Mouse (Mus musculus) intestine, embryonic 15.5 days (tissue): Measurements from ENCODE around the gene Cebpa. TPM values are rescaled to one million over a fixed set of nuclear protein-coding genes. Genes with fewer than 3 reads are reported as not detected.

Source experiments
- ATAC-seq: fragments of 200-750 bp; cut with Nextera tagmentation; 2 replicates; pipeline ENCODE4 v1.8.0; 2017; ENCODE audit warnings: moderate TSS enrichment, moderate library complexity
- H3K27ac ChIP-seq: fragments of 300-500 bp; sonication (generic); 2 replicates; pipeline ENCODE4 v1.5.1; 2015; ENCODE audit warnings: mild to moderate bottlenecking, inconsistent platforms
- H3K27me3 ChIP-seq: fragments of 300-500 bp; sonication (generic); replicated peaks from 2 replicates; pipeline ENCODE4 v1.6.1; 2015; ENCODE audit warnings: inconsistent platforms
- H3K36me3 ChIP-seq: fragments of 300-500 bp; sonication (generic); 2 replicates; pipeline ENCODE4 v1.6.1; 2015; ENCODE audit warnings: inconsistent platforms
- H3K4me1 ChIP-seq: fragments of 300-500 bp; sonication (generic); replicated peaks from 2 replicates; pipeline ENCODE4 v1.6.1; 2015; ENCODE audit warnings: inconsistent platforms
- H3K4me2 ChIP-seq: fragments of 300-500 bp; sonication (generic); replicated peaks from 2 replicates; pipeline ENCODE4 v1.6.1; 2015; ENCODE audit warnings: mild to moderate bottlenecking, inconsistent platforms
- H3K4me3 ChIP-seq: fragments of 300-500 bp; sonication (generic); replicated peaks from 2 replicates; pipeline ENCODE4 v1.5.1; 2015; ENCODE audit warnings: inconsistent platforms
- H3K9ac ChIP-seq: fragments of 300-500 bp; sonication (generic); 2 replicates; pipeline ENCODE4 v1.6.1; 2015; ENCODE audit warnings: inconsistent platforms
- H3K9me3 ChIP-seq: fragments of 300-500 bp; sonication (generic); 2 replicates; pipeline ENCODE4 v1.6.1; 2016; ENCODE audit warnings: inconsistent platforms
- WGBS: fragments of 180-500 bp; shearing (Covaris S2); methylation state at CpG from one replicate; pipeline ENCODE4 v1.1.7; 2015; 5-methylcytosine and 5-hydroxymethylcytosine counted together
- polyA plus RNA-seq: library from polyadenylated mRNA; unstranded; fragments of >200 nt; fragmentation: Nextera tagmentation; extraction: Ambion mirVana; gene quantifications from 2 replicates; pipeline ENCODE4 v1.2.1, GENCODE M21; 2015

The Cebpa gene
- polyA plus RNA-seq = 13.9 and 14.1 TPM in 2 replicates

DNA sequence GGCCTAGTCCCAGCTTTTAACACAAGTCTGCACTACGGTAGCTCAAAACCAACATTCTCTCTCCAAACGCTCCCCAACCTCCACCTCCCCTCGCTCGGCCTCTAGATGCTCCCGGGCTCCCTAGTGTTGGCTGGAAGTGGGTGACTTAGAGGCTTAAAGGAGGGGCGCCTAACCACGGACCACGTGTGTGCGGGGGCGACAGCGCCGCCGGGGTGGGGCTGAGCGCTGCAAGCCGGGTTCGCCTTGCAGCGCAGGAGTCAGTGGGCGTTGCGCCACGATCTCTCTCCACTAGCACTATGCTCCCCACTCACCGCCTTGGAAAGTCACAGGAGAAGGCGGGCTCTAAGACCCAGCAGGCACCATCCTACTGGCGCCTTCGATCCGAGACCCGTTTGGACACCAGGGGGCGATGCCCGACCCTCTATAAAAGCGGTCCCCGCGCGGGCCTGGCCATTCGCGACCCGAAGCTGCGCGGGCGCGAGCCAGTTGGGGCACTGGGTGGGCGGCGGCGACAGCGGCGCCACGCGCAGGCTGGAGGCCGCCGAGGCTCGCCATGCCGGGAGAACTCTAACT is at the start of gene Cebpa:
Cebpa (plus strand) TSS at position 453 of the 573 bp plus-strand sequence.
- peak within 1 kb of the TSS; percentile 66 for H3K4me3 ChIP-seq
- H3K27ac ChIP-seq = peak within 1 kb of the TSS; percentile 94
- peak within 1 kb of the TSS; percentile 95 for H3K4me2 ChIP-seq
- H3K9ac ChIP-seq = peak within 1 kb of the TSS; percentile 69
- H3K9me3 ChIP-seq = no peaks in the 10 kb centered on the region
- WGBS = under 1% methylated on average over 50 of the region's 50 CpGs
- ATAC-seq = peak; percentile 85
- H3K4me1 ChIP-seq = peaks cover 24% of the 10 kb centered on the region
- peaks cover 28% of the 10 kb centered on the region for H3K27me3 ChIP-seq
- no peaks in the 10 kb centered on the region for H3K36me3 ChIP-seq

DNA sequence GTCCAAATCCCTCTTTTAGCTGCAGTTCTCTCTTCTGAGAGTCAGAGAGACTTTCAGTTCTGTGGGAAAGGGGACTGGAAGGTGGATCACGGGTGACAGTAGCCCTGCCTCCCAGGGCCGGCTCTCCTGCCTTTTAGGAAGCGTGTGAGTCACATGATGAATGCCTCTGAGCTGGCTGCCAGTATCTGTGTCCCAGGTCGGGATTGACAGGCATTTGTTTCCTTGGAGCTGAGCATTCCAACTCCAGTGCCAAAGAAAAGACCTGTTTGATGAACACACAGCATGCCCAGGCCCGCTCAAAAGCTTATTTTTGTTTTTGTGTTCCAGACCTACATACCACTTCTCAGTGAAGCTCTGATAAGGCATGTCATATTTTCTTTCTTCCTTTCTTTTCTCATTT is 42.4 kb upstream of the Cebpa start:
- Histone ChIP-seq H3K4me2 (no peak overlapping the region), H3K36me3 (no peaks in the 10 kb centered on the region), H3K4me1 (0 out of 2 replicates have a peak, but pooled peaks cover 6% of the 10 kb centered on the region), H3K9ac (no peak overlapping the region), H3K9me3 (no peaks in the 10 kb centered on the region), H3K27ac (no peak overlapping the region), H3K27me3 (no peaks in the 10 kb centered on the region), H3K4me3 (no peak overlapping the region)
- ATAC-seq = no peak
- WGBS = 42% methylated on average over 5 of the region's 5 CpGs

DNA sequence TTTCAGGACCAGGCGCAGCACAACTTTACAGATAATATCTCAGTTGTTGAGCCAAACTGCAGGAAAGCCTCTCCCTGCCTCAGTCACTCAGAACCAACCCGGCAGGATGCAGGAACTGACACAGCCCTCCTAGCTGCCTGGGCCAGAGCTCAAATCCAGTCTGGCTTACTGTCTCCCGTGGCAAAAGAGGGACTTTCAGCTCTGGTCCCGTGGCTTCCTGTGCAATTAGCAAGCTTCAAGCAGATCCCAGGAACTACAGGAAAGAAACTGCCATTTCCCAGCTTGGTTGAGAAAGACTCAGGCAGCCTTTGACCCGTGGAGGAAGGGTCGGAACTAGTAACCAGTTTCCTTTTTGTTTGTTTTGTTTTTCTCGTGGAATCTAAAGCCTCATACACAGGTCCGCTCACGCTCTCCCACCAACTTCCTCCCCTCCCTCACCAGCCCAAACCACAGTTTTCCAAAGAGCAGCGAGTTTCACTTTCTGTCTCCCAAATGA is 38.2 kb upstream of the Cebpa start:
- H3K36me3 ChIP-seq = no peaks in the 10 kb centered on the region
- H3K9ac ChIP-seq = no peak overlapping the region
- ATAC-seq = peak; percentile 70
- 0 out of 2 replicates have a peak overlapping the region, but pooled peaks have one; percentile 5 for H3K4me3 ChIP-seq
- H3K27ac ChIP-seq = peak overlapping the region; percentile 66
- peaks cover 11% of the 10 kb centered on the region; the same call in 1 of the 2 replicates for H3K4me1 ChIP-seq
- no peaks in the 10 kb centered on the region for H3K9me3 ChIP-seq
- peak overlapping the region; percentile 45 for H3K4me2 ChIP-seq
- WGBS = 15% methylated on average over 10 of the region's 10 CpGs
- no peaks in the 10 kb centered on the region for H3K27me3 ChIP-seq

DNA sequence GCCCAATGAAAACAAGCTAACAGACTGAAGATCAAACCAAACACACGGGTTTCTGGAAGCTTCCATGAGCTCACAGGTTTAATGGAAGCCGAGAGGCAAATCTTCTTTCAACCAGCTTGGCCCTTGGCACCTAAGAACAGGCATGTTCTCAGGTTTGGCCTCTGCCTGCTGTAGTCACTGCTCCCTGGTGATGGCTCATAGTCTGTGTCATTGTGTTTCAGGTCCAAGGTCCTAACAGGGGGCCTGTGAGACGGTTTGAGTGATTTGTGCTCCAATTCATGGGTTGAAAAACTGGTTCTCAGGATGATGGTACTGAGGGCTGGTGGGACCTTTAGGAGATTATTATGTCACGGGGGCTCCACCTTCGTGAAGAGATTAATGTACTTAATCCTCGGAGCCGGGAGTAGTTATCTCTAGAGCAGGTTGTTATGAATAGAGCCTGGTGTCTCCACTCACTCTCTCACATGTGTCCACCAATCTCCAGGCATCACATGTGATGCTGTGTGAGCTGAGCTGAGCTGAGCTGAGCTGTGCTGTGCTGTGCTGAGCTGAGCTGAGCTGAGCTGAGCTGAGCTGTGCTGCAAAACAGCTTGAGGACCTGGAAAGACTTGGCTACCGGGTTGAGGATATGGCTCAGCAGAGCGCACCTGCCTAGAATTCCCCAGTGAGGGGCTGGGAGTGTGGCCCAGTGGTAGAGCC is 37.5 kb upstream of the Cebpa start:
- 0 out of 2 replicates have a peak overlapping the region, but pooled peaks have one; percentile 5 for H3K4me3 ChIP-seq
- WGBS = 62% methylated on average over 9 of the region's 9 CpGs
- no peak overlapping the region for H3K9ac ChIP-seq

DNA sequence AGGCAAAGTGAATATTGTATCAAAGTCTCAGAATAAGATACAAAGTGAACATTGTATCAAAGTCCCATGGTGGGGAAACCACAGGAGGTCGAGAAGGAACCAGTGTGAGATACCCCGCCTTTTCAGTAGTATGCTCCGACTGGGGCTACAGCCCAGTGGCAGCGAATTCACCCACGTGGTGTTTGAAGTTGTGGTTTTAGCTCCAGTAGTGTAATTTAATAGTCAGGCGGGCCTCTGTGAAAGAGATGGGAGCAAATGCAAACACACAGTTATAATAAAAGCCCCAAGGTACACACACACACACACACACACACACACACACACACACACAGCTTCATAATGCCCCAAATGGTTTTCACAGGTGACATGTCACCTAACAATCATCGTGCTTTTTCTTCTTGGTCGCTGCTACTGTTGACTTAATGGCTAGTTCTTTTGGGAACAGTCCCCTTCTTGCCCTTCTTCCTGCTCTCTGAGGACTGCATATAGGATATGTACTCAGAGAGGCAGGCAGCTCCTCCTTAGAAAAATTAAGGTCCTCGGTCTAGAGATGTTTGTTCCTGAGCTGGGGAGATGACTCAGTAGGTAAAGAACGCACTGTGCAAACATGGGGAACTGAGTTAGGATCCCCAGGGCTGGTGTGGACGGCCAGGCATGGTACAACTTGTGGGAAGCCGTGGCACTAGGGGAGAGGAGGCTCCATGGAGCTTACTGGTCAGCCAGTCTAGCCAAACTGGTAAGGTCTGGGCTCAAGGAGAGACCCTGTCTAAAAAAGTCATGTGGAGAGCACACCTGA is 34.3 kb upstream of the Cebpa start:
- 61% methylated on average over 12 of the region's 12 CpGs for WGBS
- no peak overlapping the region for H3K9ac ChIP-seq
- no peak; the same call in 1 of the 2 replicates for ATAC-seq
- H3K9me3 ChIP-seq = no peaks in the 10 kb centered on the region
- H3K27ac ChIP-seq = no peak overlapping the region
- peaks cover 18% of the 10 kb centered on the region; the same call in 1 of the 2 replicates for H3K4me1 ChIP-seq
- H3K36me3 ChIP-seq = no peaks in the 10 kb centered on the region
- no peaks in the 10 kb centered on the region for H3K27me3 ChIP-seq
- no peak overlapping the region for H3K4me2 ChIP-seq
- H3K4me3 ChIP-seq = no peak overlapping the region

More for the DNA sequence above, 37.5 kb upstream of the Cebpa start:
- Histone ChIP-seq H3K4me1 (peaks cover 16% of the 10 kb centered on the region; the same call in 1 of the 2 replicates), H3K9me3 (no peaks in the 10 kb centered on the region), H3K27me3 (no peaks in the 10 kb centered on the region), H3K36me3 (no peaks in the 10 kb centered on the region), H3K4me2 (peak overlapping the region; percentile 45), H3K27ac (peak overlapping the region; percentile 66)
- peak; percentile 83 for ATAC-seq

DNA sequence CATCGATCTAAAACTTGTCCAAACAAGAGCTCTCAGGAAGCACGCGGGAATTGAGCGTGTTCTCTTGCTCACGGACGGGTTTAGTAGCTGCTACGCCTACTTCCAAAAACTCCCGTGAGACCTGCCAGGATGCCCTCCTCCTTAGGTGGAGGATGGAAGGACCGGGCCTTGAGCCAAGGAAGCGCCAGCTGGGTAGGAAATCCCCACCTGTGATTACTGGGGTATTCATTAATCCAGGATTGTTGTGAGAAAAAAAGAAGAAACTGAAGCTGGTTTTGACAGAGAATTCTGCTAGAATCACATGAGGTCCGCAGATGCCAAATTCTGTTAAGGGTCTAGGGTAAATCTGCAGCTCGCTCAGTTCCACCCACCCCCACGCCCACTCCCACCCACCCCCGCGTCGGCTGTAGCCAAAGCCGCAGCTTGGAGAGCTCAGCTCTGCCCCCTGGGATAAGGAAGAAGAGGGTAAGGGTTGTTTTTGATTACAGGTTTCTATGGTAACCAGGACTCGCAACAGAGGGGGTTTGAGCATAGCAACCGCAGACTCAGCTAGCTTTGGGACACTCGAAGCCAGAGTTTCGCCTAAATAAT is 32.7 kb upstream of the Cebpa start:
- no peak overlapping the region for H3K27ac ChIP-seq
- H3K4me1 ChIP-seq = peaks cover 12% of the 10 kb centered on the region; the same call in 1 of the 2 replicates
- no peaks in the 10 kb centered on the region for H3K9me3 ChIP-seq
- peak overlapping the region; percentile 60 for H3K4me2 ChIP-seq
- no peaks in the 10 kb centered on the region for H3K27me3 ChIP-seq
- ATAC-seq = peak; percentile 48
- H3K9ac ChIP-seq = no peak overlapping the region
- peak overlapping the region; percentile 19 for H3K4me3 ChIP-seq
- WGBS = under 1% methylated on average over 21 of the region's 21 CpGs
- H3K36me3 ChIP-seq = no peaks in the 10 kb centered on the region

DNA sequence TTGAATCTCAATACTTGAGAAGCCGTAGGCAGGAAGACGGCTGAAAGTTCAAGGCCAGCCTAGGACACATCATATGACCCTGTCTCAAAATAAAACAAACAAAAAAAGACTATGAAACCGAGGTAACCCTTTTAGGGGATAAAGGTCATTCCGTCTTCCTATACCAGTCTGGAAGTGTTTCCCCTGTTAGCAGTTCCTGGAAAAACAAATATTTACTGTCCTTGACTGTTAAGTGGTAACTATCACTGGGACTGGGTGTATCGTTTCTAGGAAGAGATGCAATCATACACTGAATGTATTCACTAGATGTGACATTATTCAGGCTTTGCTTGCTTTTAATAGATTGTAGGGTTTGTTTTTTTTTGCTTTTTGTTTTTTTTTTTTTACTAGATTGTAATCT is 28.5 kb upstream of the Cebpa start:
- H3K27ac ChIP-seq = no peak overlapping the region
- no peak overlapping the region for H3K4me2 ChIP-seq
- no peak overlapping the region for H3K9ac ChIP-seq
- ATAC-seq = no peak
- H3K36me3 ChIP-seq = no peaks in the 10 kb centered on the region
- no peak overlapping the region for H3K4me3 ChIP-seq
- H3K4me1 ChIP-seq = peaks cover 9% of the 10 kb centered on the region; the same call in 1 of the 2 replicates
- H3K9me3 ChIP-seq = no peaks in the 10 kb centered on the region
- H3K27me3 ChIP-seq = no peaks in the 10 kb centered on the region
- WGBS = 51% methylated on average over 5 of the region's 5 CpGs

DNA sequence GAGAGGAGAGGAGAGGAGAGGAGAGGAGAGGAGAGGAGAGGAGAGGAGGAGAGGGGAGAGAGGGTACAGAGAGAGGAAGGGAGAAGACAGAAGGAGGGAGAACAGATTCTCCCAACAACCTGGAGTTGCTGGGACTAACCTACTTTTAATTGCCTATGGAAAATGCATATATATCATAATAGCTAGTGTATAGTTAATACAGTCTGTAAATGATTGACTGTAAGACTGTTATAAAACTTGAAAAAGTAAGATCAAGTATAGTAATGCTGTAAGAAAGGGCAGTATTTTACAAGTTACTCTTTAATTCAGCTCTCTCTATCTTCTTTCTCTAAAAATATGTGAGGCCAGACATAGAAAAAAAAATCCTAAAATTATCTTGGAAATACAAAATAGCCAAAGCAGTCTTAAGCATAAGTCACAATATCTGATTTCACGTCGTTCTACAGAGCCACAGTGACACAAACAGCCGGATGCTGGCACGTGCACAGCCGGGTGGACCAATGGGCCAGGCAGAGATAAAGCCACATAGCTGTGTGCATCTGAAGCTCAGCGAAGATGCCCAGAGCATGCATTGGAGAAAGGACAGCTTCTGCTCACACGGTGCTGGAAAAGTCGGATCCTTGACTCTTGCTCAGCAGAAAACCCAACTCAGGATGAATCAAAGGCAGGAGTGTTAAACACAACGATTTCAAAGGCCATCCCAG is 24.0 kb upstream of the Cebpa start:
- peak; percentile 65 for ATAC-seq
- no peak overlapping the region for H3K9ac ChIP-seq
- H3K27ac ChIP-seq = no peak overlapping the region

DNA sequence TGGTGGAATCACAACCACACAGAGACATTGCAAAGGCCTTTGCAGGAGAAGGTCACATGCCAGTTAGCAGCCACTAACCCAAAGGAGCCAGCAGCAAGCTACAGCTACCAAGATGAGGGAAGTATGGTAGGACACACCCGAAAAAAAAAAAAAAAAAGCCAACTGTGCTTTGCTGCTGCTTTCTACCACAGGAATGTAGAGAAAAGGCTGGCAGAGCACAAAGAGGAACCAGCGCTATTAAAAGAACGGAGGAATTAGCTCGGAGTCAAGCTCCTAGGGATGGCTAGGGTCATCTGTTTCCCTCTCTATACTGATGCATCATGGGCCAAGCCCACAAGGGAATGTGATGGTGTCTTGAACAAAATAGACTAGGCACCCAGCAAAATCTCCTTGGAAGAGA is 20.3 kb upstream of the Cebpa start:
- WGBS = 74% methylated on average over 4 of the region's 4 CpGs
- Histone ChIP-seq H3K9me3 (no peaks in the 10 kb centered on the region; the same call in 1 of the 2 replicates), H3K4me1 (no peaks in the 10 kb centered on the region), H3K27me3 (no peaks in the 10 kb centered on the region), H3K27ac (no peak overlapping the region), H3K4me2 (no peak overlapping the region), H3K36me3 (no peaks in the 10 kb centered on the region), H3K9ac (no peak overlapping the region), H3K4me3 (no peak overlapping the region)
- no peak for ATAC-seq

More for the DNA sequence above, 24.0 kb upstream of the Cebpa start:
- no peak overlapping the region for H3K4me3 ChIP-seq
- no peaks in the 10 kb centered on the region for H3K27me3 ChIP-seq
- H3K9me3 ChIP-seq = no peaks in the 10 kb centered on the region
- 64% methylated on average over 9 of the region's 9 CpGs for WGBS
- H3K4me1 ChIP-seq = 0 out of 2 replicates have a peak, but pooled peaks cover 2% of the 10 kb centered on the region
- no peak overlapping the region for H3K4me2 ChIP-seq
- no peaks in the 10 kb centered on the region for H3K36me3 ChIP-seq

DNA sequence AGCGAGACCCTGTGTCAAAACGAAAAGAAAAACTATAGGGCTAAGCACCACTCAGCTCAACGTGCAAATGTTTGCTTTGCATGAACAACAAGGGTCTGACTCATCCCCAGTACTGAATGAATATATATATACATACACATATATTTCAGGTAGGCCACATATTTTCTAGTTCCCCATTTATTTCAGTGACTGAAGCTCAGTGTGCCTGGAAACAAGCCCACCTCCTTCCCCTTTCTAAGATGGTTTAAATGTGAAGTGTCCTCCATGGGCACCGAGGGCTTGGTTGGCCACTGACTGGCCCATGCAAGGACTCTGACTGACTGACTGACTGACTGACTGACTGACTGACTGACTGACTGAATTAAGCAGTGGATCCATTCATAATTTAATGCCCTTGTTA is 19.6 kb upstream of the Cebpa start:
- Histone ChIP-seq H3K36me3 (no peaks in the 10 kb centered on the region), H3K27ac (no peak overlapping the region), H3K9me3 (no peaks in the 10 kb centered on the region; the same call in 1 of the 2 replicates), H3K4me1 (no peaks in the 10 kb centered on the region), H3K27me3 (no peaks in the 10 kb centered on the region), H3K4me2 (no peak overlapping the region), H3K9ac (no peak overlapping the region), H3K4me3 (no peak overlapping the region)
- 80% methylated on average over 4 of the region's 4 CpGs for WGBS
- ATAC-seq = no peak

DNA sequence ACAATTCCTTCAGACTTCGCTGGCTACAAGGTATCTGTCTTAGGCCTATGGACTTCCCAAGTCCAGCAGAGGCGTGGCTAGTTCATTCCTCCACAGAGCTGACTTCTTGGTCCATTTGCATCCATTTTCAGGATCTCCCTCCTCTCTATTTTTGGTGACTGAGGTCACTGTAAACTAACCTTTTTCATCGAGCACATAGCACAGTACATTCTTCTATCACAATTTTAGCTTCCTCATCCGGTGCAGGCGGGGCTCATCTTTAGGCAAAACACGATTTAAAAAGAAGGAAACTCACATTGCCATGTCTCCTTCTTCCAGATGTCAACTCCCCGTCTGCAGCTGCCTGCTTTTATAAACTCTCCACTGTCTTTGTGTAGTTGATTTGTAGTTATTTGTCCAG is 12.5 kb upstream of the Cebpa start:
- H3K4me1 ChIP-seq = 0 out of 2 replicates have a peak, but pooled peaks cover 5% of the 10 kb centered on the region
- WGBS = 63% methylated on average over 7 of the region's 7 CpGs
- no peak overlapping the region for H3K27ac ChIP-seq
- no peaks in the 10 kb centered on the region for H3K27me3 ChIP-seq
- H3K9me3 ChIP-seq = no peaks in the 10 kb centered on the region; the same call in 1 of the 2 replicates
- no peak overlapping the region for H3K4me2 ChIP-seq
- no peak overlapping the region for H3K9ac ChIP-seq
- H3K36me3 ChIP-seq = no peaks in the 10 kb centered on the region
- H3K4me3 ChIP-seq = no peak overlapping the region
- ATAC-seq = no peak
